Mouse (Mus musculus) left cerebral cortex, postnatal 10 days (tissue): ENCODE measurements at regions not wholly inside any gene's neighbourhood (a gene's known extent, or its start where the extent isn't known, plus 50 kb on each side); places are given as distances from the start of the nearest gene placed in this dataset.

ENCODE experiments used
- DNase-seq, 2 experiments: peaks; one replicate each; pipeline ENCODE4 v3.0.0; 2021 to 2022; ENCODE audit warnings: low spot score in 2 of 2, mixed read lengths in 1 of 2; ENCODE audit errors: extremely low spot score in 1 of 2
- intact Hi-C: fragments of 180-260 bp; cut with DNase I; formaldehyde crosslinking; loops from one replicate; pipeline ENCODE4 v1.15.1; 2025

GRCm38 (mm10) chr8:64348082-64348646, 142.1 kb upstream of the Tll1 start:
- no peak for DNase-seq
- intact Hi-C loops, result no loop called here

GRCm38 (mm10) chr8:64347490-64347889, 141.4 kb upstream of the Tll1 start:
- no peak for DNase-seq
- intact Hi-C loops, result no loop called here

GRCm38 (mm10) chr8:64346428-64346827, 140.4 kb upstream of the Tll1 start:
- no peak for DNase-seq
- intact Hi-C loops, result no loop called here

- DNase-seq, result no peak
- intact Hi-C loops, result no loop called here
Measured at GRCm38 (mm10) chr8:64344933-64345332, 138.9 kb upstream of the Tll1 start.

- intact Hi-C loops, result no loop called here
- no peak for DNase-seq
Measured at GRCm38 (mm10) chr8:64343600-64343999, 137.5 kb upstream of the Tll1 start.

GRCm38 (mm10) chr8:64342397-64342796, 136.3 kb upstream of the Tll1 start:
- intact Hi-C loops, result no loop called here
- DNase-seq, result no peak

DNA sequence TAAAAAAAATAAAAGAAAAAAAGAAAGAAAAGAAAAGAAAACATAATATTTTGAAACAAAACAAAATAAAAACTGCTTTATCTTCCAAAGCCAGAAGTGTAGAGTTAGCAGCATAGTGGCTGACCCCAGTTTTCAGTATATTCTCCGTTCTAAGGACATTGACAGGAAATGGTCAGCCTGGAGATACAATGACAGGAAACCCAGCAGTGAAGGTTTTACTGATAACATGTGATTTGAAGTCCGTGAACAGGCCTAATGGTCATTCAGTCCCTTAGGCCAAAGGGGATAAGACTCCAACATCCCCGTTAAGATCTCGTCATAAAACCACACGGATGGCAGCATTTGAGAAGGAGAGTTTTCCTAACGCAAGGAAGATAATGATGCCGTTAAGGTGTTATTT, 131.3 kb upstream of the Tll1 start:
- intact Hi-C loops, result no loop called here
- no peak for DNase-seq

- DNase-seq, result no peak
- intact Hi-C loops, result no loop called here
Measured at GRCm38 (mm10) chr8:64336546-64336945, 130.5 kb upstream of the Tll1 start.

GRCm38 (mm10) chr8:64335495-64335894, 129.4 kb upstream of the Tll1 start:
- DNase-seq, result no peak
- intact Hi-C loops, result no loop called here

DNA sequence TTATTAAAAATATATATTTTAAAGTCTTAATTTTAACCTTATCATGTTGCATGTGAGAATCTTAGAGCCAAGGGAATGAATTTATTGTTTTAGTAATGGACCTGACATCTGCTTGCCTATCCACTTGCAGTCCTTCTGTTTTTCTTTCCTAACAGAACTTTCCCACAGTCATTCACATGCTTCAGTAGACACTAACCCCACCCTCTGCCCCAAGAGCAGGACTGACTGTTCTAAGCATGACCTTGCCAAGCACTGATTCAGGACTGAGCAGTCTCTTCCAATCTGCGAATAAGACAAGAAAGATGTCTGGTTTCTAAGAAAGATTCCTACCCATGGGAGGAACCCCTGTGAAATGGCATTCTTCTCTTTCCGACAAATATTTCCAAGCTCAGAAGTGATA, 117.9 kb upstream of the Tll1 start:
- DNase-seq, result no peak
- intact Hi-C loops, result no loop called here

DNA sequence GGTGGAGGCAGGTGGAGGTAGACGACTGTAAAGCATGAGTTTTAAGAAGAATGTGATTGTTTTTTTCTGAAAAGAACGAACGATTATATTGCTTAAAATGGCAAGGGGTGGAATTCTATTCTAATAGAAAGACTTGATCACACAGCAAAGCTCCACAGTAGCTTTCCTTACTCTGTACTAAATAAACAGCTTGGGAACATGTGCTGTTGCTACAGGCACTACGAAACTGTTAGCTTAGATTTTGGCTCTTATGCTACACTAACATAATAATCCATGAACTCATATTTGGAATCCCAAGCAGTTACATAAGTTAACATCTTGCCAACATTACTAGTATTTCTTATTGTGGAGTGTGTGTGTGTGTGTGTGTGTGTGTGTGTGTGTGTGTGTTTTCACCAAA, 114.3 kb upstream of the Tll1 start:
- DNase-seq, result no peak
- intact Hi-C loops, result no loop called here

- no peak for DNase-seq
- intact Hi-C loops, result no loop called here
Measured at GRCm38 (mm10) chr8:64319220-64319820, 113.2 kb upstream of the Tll1 start.

DNA sequence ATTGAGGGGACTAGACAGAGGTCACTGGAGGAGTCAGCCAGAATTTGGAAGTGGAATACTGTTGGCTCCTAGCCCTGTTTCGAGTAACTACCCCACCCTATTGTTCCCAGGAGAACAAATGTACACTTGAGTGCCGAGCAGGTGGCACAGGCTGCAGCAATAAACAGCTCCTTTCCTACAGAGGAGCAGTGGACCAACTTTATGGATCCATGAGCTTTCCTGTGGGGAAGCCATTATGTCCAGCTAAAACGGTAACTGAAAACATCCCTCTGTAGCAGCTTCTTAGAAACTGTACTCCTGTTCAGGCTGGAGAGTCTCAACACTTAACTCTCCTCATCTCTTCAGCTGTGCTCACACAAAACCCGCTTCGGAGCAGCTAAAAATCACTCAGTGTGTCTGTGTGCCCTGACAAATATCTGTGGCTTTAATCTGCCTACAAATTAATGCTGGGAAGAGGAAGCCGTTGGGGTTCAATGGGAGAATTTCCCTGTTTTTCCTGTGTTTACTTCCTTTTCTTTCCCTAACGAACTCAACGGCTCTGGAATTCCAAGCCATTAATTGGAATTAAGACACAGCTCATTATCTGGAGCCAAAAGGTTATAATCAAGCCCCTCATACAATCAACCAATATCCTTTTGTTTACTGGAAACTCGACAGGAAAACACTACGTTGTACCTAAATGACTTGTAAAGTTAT, 112.6 kb upstream of the Tll1 start:
- intact Hi-C loops, result no loop called here
- DNase-seq, result no peak

DNA sequence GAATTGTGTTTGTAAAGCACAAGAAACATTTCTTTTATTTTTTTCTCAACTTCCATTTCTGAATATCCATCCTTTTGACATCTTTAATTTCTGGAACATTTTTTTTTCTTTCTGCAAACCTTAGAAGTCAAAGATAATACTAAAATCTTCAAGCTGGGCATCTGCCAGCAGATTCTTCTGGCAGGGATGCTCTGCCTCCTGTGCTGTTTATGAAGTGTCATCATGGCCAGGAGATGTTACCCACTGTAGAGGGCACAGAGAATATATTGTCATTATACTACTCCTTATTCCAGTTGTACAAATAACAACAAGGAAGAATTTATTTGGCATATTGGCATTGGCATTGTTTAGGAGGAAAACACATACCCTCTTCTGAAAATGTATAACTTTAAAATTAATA, 111.7 kb upstream of the Tll1 start:
- DNase-seq, result no peak
- intact Hi-C loops, result no loop called here

GRCm38 (mm10) chr8:64307995-64308394, 101.9 kb upstream of the Tll1 start:
- DNase-seq, result peak in 1 of 2 experiments; percentile 7
- intact Hi-C loops, result no loop called here

GRCm38 (mm10) chr8:64282806-64283205, 76.7 kb upstream of the Tll1 start:
- intact Hi-C loops, result no loop called here

DNA sequence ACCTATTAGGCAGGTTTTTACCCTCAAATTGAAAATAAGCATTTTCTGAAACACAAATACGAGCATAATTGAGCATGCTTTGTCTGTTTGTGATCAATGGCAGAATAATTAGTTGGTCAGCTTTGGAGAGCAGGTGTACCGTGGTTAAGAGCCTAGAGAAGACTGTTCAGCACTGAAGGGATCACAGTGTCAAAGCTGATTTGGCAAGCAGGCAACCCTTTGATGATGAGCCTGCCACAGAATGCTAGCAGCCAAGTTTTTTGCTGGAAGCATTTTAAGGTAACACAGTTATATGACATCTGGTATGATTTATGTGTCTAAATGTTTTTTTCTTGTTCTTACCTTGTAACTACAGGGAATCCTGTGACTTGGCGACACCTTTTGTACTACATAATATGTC, 75.5 kb upstream of the Tll1 start:
- intact Hi-C loops, result no loop called here
- no peak for DNase-seq

More at GRCm38 (mm10) chr8:64282806-64283205, 76.7 kb upstream of the Tll1 start:
- no peak for DNase-seq

DNA sequence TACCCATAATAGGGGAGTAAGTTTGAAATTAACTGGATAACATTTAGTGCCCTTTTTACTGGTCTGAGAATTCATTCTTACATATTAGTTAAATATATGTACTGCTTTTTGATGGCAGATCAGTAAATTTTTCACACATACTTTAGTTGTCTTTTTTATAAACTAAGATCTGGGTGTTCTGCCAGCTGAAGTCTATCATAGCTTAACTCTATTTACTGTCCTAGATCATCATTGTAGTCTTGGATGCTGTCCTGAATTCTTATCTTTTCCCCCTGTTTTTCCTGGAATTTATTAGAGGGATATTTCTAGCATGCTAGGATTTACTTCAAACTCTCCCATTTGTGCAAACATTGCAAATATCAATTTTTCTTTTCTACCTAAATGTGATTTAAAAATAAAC, 74.3 kb upstream of the Tll1 start:
- no peak for DNase-seq
- intact Hi-C loops, result no loop called here

DNA sequence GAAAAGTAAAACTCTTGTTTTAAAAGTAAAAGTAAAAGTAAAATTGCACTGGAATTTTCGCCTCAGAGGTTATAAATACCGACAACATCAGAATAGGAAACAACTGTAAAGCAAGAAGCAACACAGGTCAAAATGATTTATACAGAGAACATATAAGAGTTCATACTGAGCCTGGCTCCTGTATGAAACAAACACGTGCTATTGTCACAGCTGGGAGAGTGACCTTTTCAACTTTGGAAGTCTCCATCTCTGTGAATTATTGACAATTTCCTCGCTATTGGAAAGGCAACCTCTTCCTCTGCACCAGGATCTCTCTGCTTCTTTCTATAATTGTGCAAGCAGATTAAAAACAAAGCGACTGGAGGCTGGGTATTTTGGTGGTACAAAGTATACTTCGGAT, 70.0 kb upstream of the Tll1 start:
- intact Hi-C loops, result no loop called here
- no peak for DNase-seq

GRCm38 (mm10) chr8:64265304-64265945, 59.4 kb upstream of the Tll1 start:
- DNase-seq, result no peak
- intact Hi-C loops, result no loop called here
